Mouse (Mus musculus) ovary, postnatal 10 days (tissue): ENCODE data around the gene Gm9964.

Experiments
- DNase-seq: peaks from one replicate; pipeline ENCODE4 v3.0.0; 2022; ENCODE audit warnings: low spot score

Gene Gm9964

GRCm38 (mm10) chr11:79253542-79254390 lies 42.9 kb downstream of the Gm9964 start:
- peak; percentile 27 for DNase-seq

- DNase-seq: no peak
Measured at GRCm38 (mm10) chr11:79252881-79253541, 43.7 kb downstream of the Gm9964 start.
